Mouse (Mus musculus) lung, embryonic 15.5 days (tissue): ENCODE measurements around the gene Gsdmc4. TPM values are rescaled to one million over a fixed set of nuclear protein-coding genes. Genes with fewer than 3 reads are reported as not detected.
"Not testable (repeated sequence)": the region's sequence is repeated elsewhere in the genome, so short reads cannot be mapped to it uniquely, and the experiment has no call there.

Experiments used
- ATAC-seq: fragments of 200-750 bp; cut with Nextera tagmentation; 2 replicates; pipeline ENCODE4 v1.8.0; 2017; ENCODE audit warnings: moderate number of reproducible peaks, borderline replicate concordance; ENCODE audit not compliant: low FRiP score, low TSS enrichment; ENCODE audit errors: extremely low read depth
- H3K27ac ChIP-seq: fragments of 300-500 bp; sonication (generic); 2 replicates; pipeline ENCODE4 v1.5.1; 2015; ENCODE audit warnings: moderate library complexity, mild to moderate bottlenecking, inconsistent platforms
- H3K27me3 ChIP-seq: fragments of 300-500 bp; sonication (generic); 2 replicates; pipeline ENCODE4 v1.6.1; 2015; ENCODE audit warnings: inconsistent platforms
- H3K36me3 ChIP-seq: fragments of 300-500 bp; sonication (generic); 2 replicates; pipeline ENCODE4 v1.6.1; 2015; ENCODE audit warnings: inconsistent platforms
- H3K4me1 ChIP-seq: fragments of 300-500 bp; sonication (generic); 2 replicates; pipeline ENCODE4 v1.6.1; 2015; ENCODE audit warnings: inconsistent platforms
- H3K4me2 ChIP-seq: fragments of 300-500 bp; sonication (generic); 2 replicates; pipeline ENCODE4 v1.6.1; 2015; ENCODE audit warnings: inconsistent platforms, mild to moderate bottlenecking, moderate library complexity
- H3K4me3 ChIP-seq: fragments of 300-500 bp; sonication (generic); 2 replicates; pipeline ENCODE4 v1.5.1; 2015; ENCODE audit warnings: mild to moderate bottlenecking, inconsistent platforms
- H3K9ac ChIP-seq: fragments of 300-500 bp; sonication (generic); 2 replicates; pipeline ENCODE4 v1.6.1; 2015; ENCODE audit warnings: inconsistent platforms
- H3K9me3 ChIP-seq: fragments of 300-500 bp; sonication (generic); 2 replicates; pipeline ENCODE4 v1.6.1; 2016; ENCODE audit warnings: inconsistent platforms
- WGBS: fragments of 180-500 bp; shearing (Covaris S2); methylation state at CpG from one replicate; pipeline ENCODE4 v1.1.7; 2015; 5-methylcytosine and 5-hydroxymethylcytosine counted together
- polyA plus RNA-seq: library from polyadenylated mRNA; unstranded; fragments of >200 nt; fragmentation: Nextera tagmentation; extraction: Ambion mirVana; gene quantifications from 2 replicates; pipeline ENCODE4 v1.2.1, GENCODE M21; 2015

Gsdmc4 gene
- polyA plus RNA-seq, 1 experiment from 2014 or later: not detected

DNA sequence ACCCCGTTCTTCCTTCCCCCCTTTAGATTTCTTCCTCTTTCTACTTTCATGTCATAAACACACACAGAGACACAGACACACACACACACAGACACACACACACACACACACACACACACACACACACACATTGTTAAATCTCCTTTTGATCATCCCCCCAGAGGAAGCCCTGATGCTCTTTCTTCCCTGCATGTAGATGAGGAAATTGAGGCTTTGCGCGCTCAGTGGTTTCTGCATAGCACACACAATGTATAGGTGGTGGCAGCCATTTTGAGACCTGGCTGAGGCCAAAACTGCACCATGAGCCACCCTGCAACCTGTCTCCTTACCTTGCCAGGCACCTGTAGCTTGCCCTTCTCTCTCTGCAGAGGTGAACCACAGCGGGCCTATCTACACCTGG lies 4.5 kb upstream of the Gsdmc4 start:
- H3K4me1 ChIP-seq, ATAC-seq, H3K4me2 ChIP-seq: not testable (repeated sequence)

DNA sequence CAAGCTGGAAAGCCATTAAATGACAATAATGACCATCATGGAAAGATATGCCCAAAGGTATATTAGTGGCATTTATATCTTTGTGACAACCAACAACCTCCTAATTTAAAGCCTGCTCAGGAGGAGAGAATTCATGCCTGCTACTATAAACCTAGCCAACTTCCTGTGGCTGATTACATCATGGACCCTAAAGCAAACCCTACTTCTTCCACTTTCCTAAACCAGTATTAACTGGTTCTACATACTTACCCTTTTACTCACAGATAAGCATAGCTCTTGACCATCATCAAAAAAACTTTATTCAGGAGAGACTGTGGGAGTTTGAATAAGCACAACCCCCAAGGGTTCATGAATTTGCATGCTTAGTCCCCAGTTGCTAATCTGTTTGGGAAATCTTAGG lies 2.2 kb downstream of the Gsdmc4 start:
- not testable (repeated sequence) for H3K9ac ChIP-seq, ATAC-seq

More for the DNA sequence above, 4.5 kb upstream of the Gsdmc4 start:
- not testable (repeated sequence) for H3K27me3 ChIP-seq, H3K4me3 ChIP-seq, H3K36me3 ChIP-seq, H3K9me3 ChIP-seq, H3K9ac ChIP-seq, H3K27ac ChIP-seq
- WGBS: 79% methylated on average over 4 of the region's 4 CpGs

DNA sequence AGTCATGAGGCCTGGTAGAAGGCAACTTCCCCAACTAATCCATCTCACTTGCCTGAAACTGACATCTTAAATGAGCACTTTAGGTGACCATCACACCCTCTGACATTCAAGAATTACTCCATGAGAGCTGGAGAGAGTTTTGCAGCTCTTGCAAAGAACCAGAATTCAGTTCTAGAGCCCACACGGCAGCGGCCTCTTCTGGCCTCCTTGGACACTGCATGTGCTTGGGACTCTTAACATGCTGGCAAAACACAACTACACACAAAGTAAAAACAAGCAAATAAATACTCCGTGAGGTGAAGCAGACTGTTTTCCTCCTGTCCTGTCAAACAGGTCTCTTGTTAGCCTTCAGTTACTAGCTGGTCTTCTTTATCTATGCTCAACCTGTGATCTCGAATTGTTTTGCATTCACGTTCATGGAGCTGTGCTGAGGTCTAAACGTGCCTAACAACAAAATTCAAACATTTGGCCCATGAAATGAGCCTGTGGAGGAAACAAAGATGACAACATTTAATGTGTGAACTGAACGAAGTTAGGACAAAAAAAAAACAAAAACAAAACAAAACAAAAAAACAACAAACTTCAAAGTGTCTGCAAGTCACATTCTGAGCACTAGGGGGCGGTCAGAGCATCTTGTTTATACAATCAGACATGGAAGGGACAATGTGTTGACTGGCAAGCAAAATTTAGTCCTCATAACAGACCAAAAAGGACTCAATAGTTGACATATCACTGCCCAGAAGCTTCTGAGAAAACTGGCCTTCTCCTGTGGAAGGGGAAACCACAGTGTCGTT lies 16.3 kb downstream of the Gsdmc4 start:
- not testable (repeated sequence) for H3K9me3 ChIP-seq, ATAC-seq, H3K27ac ChIP-seq, H3K4me3 ChIP-seq, H3K27me3 ChIP-seq, H3K4me1 ChIP-seq, H3K9ac ChIP-seq, H3K36me3 ChIP-seq
- peak overlapping the region; percentile 22; the same call in 1 of the 2 replicates for H3K4me2 ChIP-seq
- WGBS: 35% methylated on average over 9 of the region's 9 CpGs

More for the DNA sequence above, 2.2 kb downstream of the Gsdmc4 start:
- H3K27me3 ChIP-seq, H3K36me3 ChIP-seq, H3K4me1 ChIP-seq, H3K9me3 ChIP-seq, H3K4me2 ChIP-seq, H3K4me3 ChIP-seq, H3K27ac ChIP-seq: not testable (repeated sequence)

DNA sequence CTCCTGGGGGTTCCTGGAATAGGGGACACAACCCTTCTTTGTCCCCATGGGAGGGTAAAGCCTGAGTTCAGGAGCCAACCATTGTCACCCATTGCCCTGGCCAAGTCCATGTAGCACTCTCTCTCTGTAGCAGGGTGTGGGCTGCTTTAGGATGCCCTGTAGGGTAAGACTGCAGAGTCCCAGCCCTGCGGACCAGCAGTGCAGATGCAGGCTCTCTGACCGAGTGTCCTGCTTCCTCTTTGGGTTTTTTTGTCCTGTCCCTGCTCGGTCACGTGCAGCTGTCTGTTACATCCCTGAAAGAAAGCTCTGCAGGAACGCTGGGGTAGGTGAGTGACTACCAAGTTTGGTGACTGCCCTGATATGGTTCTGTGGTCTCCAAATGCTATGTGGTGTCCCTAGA lies 23.7 kb downstream of the Gsdmc4 start:
- WGBS: 85% methylated on average over 5 of the region's 5 CpGs
- H3K36me3 ChIP-seq, H3K27ac ChIP-seq, H3K27me3 ChIP-seq, H3K9me3 ChIP-seq, H3K4me2 ChIP-seq, H3K4me3 ChIP-seq, H3K9ac ChIP-seq, H3K4me1 ChIP-seq, ATAC-seq: not testable (repeated sequence)

DNA sequence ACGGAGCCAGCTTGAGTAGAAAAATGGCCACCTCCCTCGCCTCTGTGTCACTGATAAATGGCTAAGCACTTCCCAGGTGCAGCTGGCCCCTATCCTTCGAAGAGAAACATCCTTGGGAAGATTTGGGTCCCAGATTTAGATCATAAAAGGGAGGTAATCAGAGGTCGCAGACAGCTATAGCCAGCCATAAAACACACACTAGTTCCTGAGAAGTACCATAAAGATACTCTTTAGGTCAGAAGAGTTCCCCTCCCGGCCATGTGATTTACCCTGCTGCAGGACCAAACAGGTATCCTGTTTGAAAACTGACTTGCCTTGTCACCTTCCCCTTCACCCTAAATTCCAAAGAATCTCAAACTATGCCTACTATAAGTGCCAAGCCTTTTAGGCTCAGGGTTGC lies 24.1 kb downstream of the Gsdmc4 start:
- WGBS: no CpG with 5 or more reads among the region's 5 CpGs
- ATAC-seq, H3K4me3 ChIP-seq, H3K9ac ChIP-seq, H3K27ac ChIP-seq, H3K36me3 ChIP-seq, H3K9me3 ChIP-seq, H3K4me2 ChIP-seq, H3K4me1 ChIP-seq, H3K27me3 ChIP-seq: not testable (repeated sequence)

DNA sequence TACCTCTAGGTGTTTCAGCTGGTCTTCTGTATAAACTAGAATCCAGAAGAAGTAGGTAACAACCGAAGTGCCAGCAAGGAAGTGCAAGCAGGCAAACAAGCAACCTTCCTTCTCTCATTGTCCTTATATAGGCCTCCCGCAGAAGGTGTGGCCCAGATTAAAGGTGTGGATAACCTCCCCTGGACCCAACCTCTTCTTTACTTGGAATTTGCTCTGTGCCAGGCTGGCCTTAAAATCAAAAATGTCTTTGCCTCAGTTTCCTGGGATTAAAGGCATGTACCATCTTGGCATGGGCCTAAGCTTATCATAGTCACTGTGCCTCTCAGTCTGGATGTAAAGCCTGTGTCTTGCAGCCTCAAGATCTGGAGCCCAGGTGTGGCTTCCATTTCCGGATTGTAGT lies 33.6 kb downstream of the Gsdmc4 start, which contains the start of gene Gsdmc3:
Gene Gsdmc3 (minus strand): TSS at position 101 of the 400 bp plus-strand sequence.
- not testable (repeated sequence) for H3K9me3 ChIP-seq, ATAC-seq, H3K27ac ChIP-seq, H3K4me1 ChIP-seq, H3K27me3 ChIP-seq, H3K36me3 ChIP-seq, H3K4me3 ChIP-seq, H3K9ac ChIP-seq, H3K4me2 ChIP-seq
- WGBS: 80% methylated on average over 1 of the region's 3 CpGs

DNA sequence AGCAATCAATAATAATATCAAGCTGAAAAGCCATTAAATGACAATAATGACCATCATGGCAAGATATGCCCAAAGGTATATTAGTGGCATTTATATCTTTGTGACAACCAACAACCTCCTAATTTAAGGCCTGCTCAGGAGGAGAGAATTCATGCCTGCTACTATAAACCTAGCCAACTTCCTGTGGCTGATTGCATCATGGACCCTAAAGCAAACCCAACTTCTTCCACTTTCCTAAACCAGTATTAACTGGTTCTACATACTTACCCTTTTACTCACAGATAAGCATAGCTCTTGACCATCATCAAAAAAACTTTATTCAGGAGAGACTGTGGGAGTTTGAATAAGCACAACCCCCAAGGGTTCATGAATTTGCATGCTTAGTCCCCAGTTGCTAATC lies 35.9 kb downstream of the Gsdmc4 start:
- not testable (repeated sequence) for H3K4me1 ChIP-seq, H3K27ac ChIP-seq, H3K9me3 ChIP-seq, H3K4me2 ChIP-seq, H3K9ac ChIP-seq, H3K4me3 ChIP-seq, H3K27me3 ChIP-seq, H3K36me3 ChIP-seq, ATAC-seq

DNA sequence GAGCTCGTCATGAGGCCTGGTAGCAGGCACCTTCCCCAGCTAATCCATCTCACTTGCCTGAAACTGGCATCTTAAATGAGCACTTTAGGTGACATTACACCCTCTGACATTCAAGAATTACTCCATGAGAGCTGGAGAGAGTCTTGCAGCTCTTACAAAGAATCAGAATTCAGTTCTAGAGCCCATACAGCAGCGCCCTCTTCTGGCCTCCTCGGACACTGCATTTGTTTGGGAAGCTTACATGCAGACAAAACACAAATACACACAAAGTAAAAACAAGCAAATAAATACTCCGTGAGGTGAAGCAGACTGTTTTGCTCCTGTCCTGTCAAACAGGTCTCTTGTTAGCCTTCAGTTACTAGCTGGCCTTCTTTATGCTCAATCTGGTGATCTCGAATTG lies 50.1 kb downstream of the Gsdmc4 start:
- 39% methylated on average over 5 of the region's 5 CpGs for WGBS
- ATAC-seq: not testable (repeated sequence)

More for the DNA sequence above, 50.1 kb downstream of the Gsdmc4 start:
- H3K9me3 ChIP-seq, H3K36me3 ChIP-seq, H3K4me1 ChIP-seq, H3K4me2 ChIP-seq, H3K27ac ChIP-seq, H3K4me3 ChIP-seq, H3K27me3 ChIP-seq, H3K9ac ChIP-seq: not testable (repeated sequence)

Other genes with a start within 250 kb of the Gsdmc4 start
- not detected in 2 replicates for gene Gsdmc2, start 67.1 kb downstream of the Gsdmc4 start, polyA plus RNA-seq
- gene Gsdmc3, start 33.7 kb downstream of the Gsdmc4 start, polyA plus RNA-seq: 0.09 and 0.11 TPM in 2 replicates
- 55.1 and 60.7 TPM in 2 replicates for gene Fam49b, start 148.2 kb upstream of the Gsdmc4 start, polyA plus RNA-seq